Mouse (Mus musculus) hindbrain, embryonic 16.5 days (tissue): ENCODE measurements around the gene Tfrc. TPM values are rescaled to one million over a fixed set of nuclear protein-coding genes. Genes with fewer than 3 reads are reported as not detected.
A peak's percentile ranks its signal among the peaks of the same experiment; 100 is the strongest.

ENCODE experiments used
- ATAC-seq: fragments of 200-750 bp; cut with Nextera tagmentation; 2 replicates; pipeline ENCODE4 v1.8.0; 2017; ENCODE audit warnings: moderate TSS enrichment, moderate library complexity
- H3K27ac ChIP-seq: fragments of 300-500 bp; sonication (generic); 2 replicates; pipeline ENCODE4 v1.5.1; 2014; ENCODE audit warnings: low read depth, mild to moderate bottlenecking, control low read depth, low read length, moderate library complexity
- H3K27me3 ChIP-seq: fragments of 300-500 bp; sonication (generic); replicated peaks from 2 replicates; pipeline ENCODE4 v1.6.1; 2014; ENCODE audit warnings: low read length; ENCODE audit not compliant: control insufficient read depth, insufficient read depth
- H3K36me3 ChIP-seq: fragments of 300-500 bp; sonication (generic); 2 replicates; pipeline ENCODE4 v1.6.1; 2014; ENCODE audit warnings: mild to moderate bottlenecking, low read length, moderate library complexity, mixed read lengths; ENCODE audit not compliant: control insufficient read depth, insufficient read depth
- H3K4me1 ChIP-seq: fragments of 300-500 bp; sonication (generic); 2 replicates; pipeline ENCODE4 v1.6.1; 2014; ENCODE audit warnings: low read depth, low read length; ENCODE audit not compliant: control insufficient read depth, insufficient read depth
- H3K4me2 ChIP-seq: fragments of 300-500 bp; sonication (generic); 2 replicates; pipeline ENCODE4 v1.6.1; 2014; ENCODE audit warnings: mild to moderate bottlenecking, low read length, control low read depth, moderate library complexity
- H3K4me3 ChIP-seq: fragments of 300-500 bp; sonication (generic); 2 replicates; pipeline ENCODE4 v1.5.1; 2014; ENCODE audit warnings: mild to moderate bottlenecking, low read length, control low read depth, moderate library complexity
- H3K9ac ChIP-seq: fragments of 300-500 bp; sonication (generic); 2 replicates; pipeline ENCODE4 v1.6.1; 2014; ENCODE audit warnings: low read depth, mild to moderate bottlenecking, control low read depth, low read length, moderate library complexity
- H3K9me3 ChIP-seq: fragments of 300-500 bp; sonication (generic); 2 replicates; pipeline ENCODE4 v1.6.1; 2014; ENCODE audit warnings: mild to moderate bottlenecking, low read length, moderate library complexity; ENCODE audit not compliant: control insufficient read depth
- WGBS: fragments of 180-500 bp; shearing (Covaris S2); extraction: QIAGEN DNeasy Blood & Tissue Kit; methylation state at CpG from one replicate; pipeline ENCODE4 v1.1.7; 2014; 5-methylcytosine and 5-hydroxymethylcytosine counted together
- polyA plus RNA-seq: library from polyadenylated mRNA; unstranded; fragments of >200 nt; fragmentation: Nextera tagmentation; extraction: Ambion mirVana; gene quantifications from 2 replicates; pipeline ENCODE4 v1.2.1, GENCODE M21; 2015

The Tfrc gene
- polyA plus RNA-seq, 1 experiment from 2014 or later, result 26.3 TPM

DNA sequence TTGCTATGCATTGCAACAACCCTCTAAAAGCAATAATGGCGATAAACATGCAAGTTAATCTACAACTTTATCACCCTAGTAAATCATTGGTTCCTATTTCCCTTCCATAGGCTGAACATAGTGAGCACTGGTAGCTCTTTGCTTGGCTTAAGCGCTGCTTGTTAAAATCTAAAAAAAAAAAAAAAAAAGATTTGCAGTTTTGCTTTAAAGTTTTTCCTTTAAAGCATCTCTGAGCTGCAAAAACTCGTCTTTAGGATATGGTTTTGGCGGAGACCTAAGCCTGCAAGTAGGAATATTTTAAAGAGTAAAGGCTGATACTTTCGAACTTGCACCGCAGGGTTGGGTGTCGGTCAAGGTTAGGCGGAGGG lies 392 bp upstream of the Tfrc start:
- ATAC-seq, result no peak
- Histone ChIP-seq H3K4me2 (peak overlapping the region; percentile 70), H3K27me3 (no peaks in the 10 kb centered on the region), H3K36me3 (no peaks in the 10 kb centered on the region), H3K9ac (peak overlapping the region; percentile 61), H3K4me3 (peak overlapping the region; percentile 93), H3K4me1 (peaks cover 8% of the 10 kb centered on the region), H3K9me3 (no peaks in the 10 kb centered on the region), H3K27ac (peak overlapping the region; percentile 95)
- 9% methylated on average over 8 of the region's 8 CpGs for WGBS

DNA sequence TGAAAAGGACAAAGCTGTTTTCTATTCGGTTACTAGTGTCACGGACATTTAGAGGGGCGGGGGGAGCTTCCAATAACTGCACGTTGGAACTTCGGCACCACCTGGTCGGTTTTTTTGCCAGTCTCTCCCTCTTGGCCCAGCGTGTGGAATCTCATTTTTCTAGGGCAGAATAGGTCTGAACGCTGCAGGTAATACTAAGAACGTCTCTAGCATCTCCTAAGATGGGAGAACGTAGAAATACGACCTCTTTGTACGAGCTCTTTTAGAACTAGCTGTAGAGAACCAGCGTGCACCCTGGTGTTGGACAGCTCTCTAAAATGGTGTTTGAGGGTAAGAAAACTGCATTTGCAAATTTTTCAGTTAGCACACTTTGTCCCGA lies 670 bp downstream of the Tfrc start:
- H3K4me2 ChIP-seq, result peak overlapping the region; percentile 70
- no peaks in the 10 kb centered on the region for H3K27me3 ChIP-seq
- no peaks in the 10 kb centered on the region for H3K9me3 ChIP-seq
- no peaks in the 10 kb centered on the region for H3K36me3 ChIP-seq
- peak overlapping the region; percentile 95 for H3K27ac ChIP-seq
- ATAC-seq, result no peak
- H3K4me3 ChIP-seq, result peak overlapping the region; percentile 93
- H3K4me1 ChIP-seq, result peaks cover 8% of the 10 kb centered on the region
- 1% methylated on average over 14 of the region's 14 CpGs for WGBS
- peak overlapping the region; percentile 93 for H3K9ac ChIP-seq

DNA sequence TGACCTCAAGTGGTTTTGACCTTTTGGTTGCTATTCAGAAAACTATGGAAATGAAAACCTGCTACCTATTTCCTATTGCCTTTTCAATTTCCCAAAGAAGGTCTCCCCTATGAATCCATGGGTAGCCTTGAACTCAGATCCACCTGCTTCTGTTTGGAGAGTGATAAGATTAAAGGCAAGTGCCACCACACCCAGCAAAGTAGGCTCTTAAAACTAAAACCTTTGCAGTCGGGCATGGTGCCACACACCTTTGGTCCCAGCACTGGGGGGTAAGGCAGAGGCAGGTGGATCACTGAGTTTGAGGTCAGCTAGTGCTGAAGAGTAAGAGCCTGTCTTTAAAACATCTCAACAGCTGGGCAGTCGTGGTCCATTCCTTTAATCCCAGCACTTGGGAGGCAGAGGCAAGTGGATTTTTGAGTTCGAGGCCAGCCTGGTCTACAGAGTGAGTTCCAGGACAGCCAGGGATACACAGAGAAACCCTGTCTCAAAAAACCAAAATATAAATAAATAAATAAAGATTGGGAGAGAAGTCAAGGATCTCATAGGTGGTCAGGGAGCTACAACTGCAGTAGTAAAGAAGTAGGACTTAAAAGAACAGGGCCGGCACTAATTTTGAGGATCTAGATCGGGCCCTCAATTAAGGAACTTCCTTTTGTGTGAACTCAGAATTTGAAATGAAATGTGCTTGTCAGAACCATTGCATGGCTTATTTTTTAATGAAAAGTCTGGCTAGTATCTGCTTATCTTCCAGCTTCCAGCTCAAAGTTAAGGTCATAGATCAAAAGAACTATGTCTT lies 1.9 kb downstream of the Tfrc start:
- H3K9ac ChIP-seq, result no peak overlapping the region
- no peak overlapping the region for H3K27ac ChIP-seq
- ATAC-seq, result no peak
- peak overlapping the region; percentile 70 for H3K4me2 ChIP-seq
- WGBS, result 85% methylated on average over 5 of the region's 5 CpGs
- peaks cover 7% of the 10 kb centered on the region; the same call in 1 of the 2 replicates for H3K36me3 ChIP-seq
- peaks cover 8% of the 10 kb centered on the region for H3K4me1 ChIP-seq
- no peaks in the 10 kb centered on the region for H3K9me3 ChIP-seq
- no peaks in the 10 kb centered on the region for H3K27me3 ChIP-seq
- peak overlapping the region; percentile 93 for H3K4me3 ChIP-seq

GRCm38 (mm10) chr16:32612052-32612451 lies 3.3 kb downstream of the Tfrc start:
- Histone ChIP-seq H3K4me1 (peaks cover 8% of the 10 kb centered on the region), H3K9me3 (no peaks in the 10 kb centered on the region), H3K4me3 (no peak overlapping the region), H3K27ac (no peak overlapping the region), H3K9ac (no peak overlapping the region), H3K4me2 (no peak overlapping the region), H3K36me3 (peaks cover 11% of the 10 kb centered on the region; the same call in 1 of the 2 replicates), H3K27me3 (no peaks in the 10 kb centered on the region)
- 94% methylated on average over 1 of the region's 1 CpGs for WGBS
- ATAC-seq, result no peak

DNA sequence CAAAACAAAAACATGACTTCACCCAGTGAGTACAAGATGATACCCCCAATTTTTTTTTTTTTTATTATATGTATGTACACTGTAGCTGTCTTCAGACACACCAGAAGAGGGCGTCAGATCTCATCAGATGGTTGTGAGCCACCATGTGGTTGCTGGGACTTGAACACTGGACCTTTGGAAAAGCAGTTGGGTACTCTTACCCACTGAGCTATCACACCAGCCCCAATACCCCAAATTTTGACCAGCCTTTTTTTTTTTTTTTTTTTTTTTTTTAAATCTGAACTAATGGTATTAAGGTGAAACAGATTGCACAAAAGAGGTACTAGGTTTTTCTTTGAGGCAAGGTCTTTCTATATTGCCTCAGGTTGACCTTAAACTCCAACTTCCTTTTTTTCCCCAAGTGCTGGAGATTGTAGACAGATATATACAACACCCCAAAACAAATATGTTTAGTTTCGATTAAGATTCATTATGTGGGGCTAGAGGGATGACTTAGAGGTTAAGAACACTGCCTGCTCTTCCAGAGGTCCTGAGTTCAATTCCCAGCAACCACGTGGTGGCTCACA lies 4.6 kb downstream of the Tfrc start:
- 77% methylated on average over 3 of the region's 3 CpGs for WGBS
- peaks cover 11% of the 10 kb centered on the region for H3K36me3 ChIP-seq

DNA sequence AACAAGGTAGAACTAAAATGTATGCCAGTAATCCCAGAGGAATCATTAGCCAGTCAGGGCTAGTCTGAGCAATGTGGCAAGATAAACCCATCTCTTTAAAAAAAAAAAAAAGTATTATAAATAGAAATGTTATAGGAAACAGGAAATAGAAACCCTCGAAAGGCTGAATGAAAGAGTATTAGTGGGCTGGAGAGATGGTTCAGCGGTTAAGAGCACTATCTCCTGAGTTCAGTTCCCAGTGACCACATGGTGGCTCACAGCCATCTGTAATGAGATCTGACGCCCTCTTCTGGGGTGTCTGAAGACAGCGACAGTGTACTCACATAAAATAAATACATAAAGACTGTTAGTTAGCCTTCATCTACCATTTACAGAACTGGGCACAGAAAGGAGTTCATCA lies 5.3 kb downstream of the Tfrc start:
- Histone ChIP-seq H3K27me3 (no peaks in the 10 kb centered on the region), H3K4me2 (no peak overlapping the region), H3K36me3 (peaks cover 16% of the 10 kb centered on the region), H3K9me3 (no peaks in the 10 kb centered on the region), H3K4me3 (no peak overlapping the region), H3K4me1 (peaks cover 8% of the 10 kb centered on the region), H3K27ac (no peak overlapping the region), H3K9ac (no peak overlapping the region)
- ATAC-seq, result no peak
- WGBS, result 62% methylated on average over 4 of the region's 4 CpGs

More for the DNA sequence above, 4.6 kb downstream of the Tfrc start:
- no peak overlapping the region for H3K27ac ChIP-seq
- H3K4me3 ChIP-seq, result no peak overlapping the region
- H3K9me3 ChIP-seq, result no peaks in the 10 kb centered on the region
- no peak overlapping the region for H3K9ac ChIP-seq
- no peak for ATAC-seq
- H3K4me2 ChIP-seq, result no peak overlapping the region
- peaks cover 8% of the 10 kb centered on the region for H3K4me1 ChIP-seq
- no peaks in the 10 kb centered on the region for H3K27me3 ChIP-seq

DNA sequence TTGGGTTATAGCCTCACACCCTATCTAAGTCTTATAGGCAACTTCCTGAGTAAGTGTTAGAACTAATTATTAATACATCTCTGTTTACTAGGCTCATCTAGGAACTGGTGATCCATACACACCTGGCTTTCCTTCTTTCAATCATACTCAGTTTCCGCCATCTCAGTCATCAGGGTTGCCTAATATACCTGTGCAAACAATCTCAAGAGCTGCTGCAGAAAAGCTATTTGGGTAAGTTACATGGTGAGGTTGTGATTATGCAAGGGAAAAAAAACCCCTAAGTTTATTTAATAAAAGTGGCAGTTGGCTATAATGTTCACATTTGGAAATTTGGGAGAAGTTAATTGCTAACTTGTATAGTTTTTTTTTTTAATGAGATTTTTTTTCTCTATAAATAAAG lies 10.2 kb downstream of the Tfrc start:
- peaks cover 44% of the 10 kb centered on the region for H3K36me3 ChIP-seq
- no peak overlapping the region for H3K27ac ChIP-seq
- H3K4me1 ChIP-seq, result no peaks in the 10 kb centered on the region
- no peaks in the 10 kb centered on the region for H3K27me3 ChIP-seq
- H3K9ac ChIP-seq, result no peak overlapping the region
- no peaks in the 10 kb centered on the region for H3K9me3 ChIP-seq
- WGBS, result 98% methylated on average over 1 of the region's 1 CpGs
- no peak overlapping the region for H3K4me3 ChIP-seq
- H3K4me2 ChIP-seq, result no peak overlapping the region
- ATAC-seq, result no peak

DNA sequence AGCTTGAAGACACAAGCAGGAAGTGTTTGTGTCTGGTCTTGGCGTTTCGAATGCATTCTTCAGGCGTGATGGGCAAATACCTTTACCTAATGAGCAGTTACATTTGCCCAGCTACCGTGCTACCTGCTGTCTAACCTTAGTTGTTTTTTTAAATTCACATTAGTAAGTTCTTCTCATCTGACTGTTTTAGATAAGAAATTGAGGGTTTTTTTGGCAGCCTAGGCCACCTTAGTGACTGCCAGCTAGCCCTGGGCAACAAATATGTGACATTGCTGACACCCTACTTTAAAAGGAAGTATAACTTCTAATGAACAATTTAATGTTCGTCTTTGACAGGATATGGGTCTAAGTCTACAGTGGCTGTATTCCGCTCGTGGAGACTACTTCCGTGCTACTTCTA lies 19.4 kb downstream of the Tfrc start:
- H3K36me3 ChIP-seq, result peaks cover 46% of the 10 kb centered on the region
- ATAC-seq, result no peak
- no peaks in the 10 kb centered on the region for H3K9me3 ChIP-seq
- WGBS, result 93% methylated on average over 8 of the region's 8 CpGs
- no peaks in the 10 kb centered on the region for H3K27me3 ChIP-seq
- no peak overlapping the region for H3K9ac ChIP-seq
- H3K4me1 ChIP-seq, result no peaks in the 10 kb centered on the region
- H3K4me3 ChIP-seq, result no peak overlapping the region
- no peak overlapping the region for H3K27ac ChIP-seq
- H3K4me2 ChIP-seq, result no peak overlapping the region

- no peak overlapping the region for H3K9ac ChIP-seq
- H3K9me3 ChIP-seq, result no peaks in the 10 kb centered on the region
- H3K36me3 ChIP-seq, result peaks cover 19% of the 10 kb centered on the region; the same call in 1 of the 2 replicates
- no peak for ATAC-seq
- H3K4me3 ChIP-seq, result no peak overlapping the region
- no peak overlapping the region for H3K4me2 ChIP-seq
- no peak overlapping the region for H3K27ac ChIP-seq
- no peaks in the 10 kb centered on the region for H3K27me3 ChIP-seq
- H3K4me1 ChIP-seq, result no peaks in the 10 kb centered on the region
- 82% methylated on average over 4 of the region's 4 CpGs for WGBS
These were observed 23.7 kb downstream of the Tfrc start for GRCm38 (mm10) chr16:32632328-32632824.
